Mouse (Mus musculus): ENCODE measurements around the gene Tmed8. TPM values are rescaled to one million over a fixed set of nuclear protein-coding genes. Genes with fewer than 3 reads are reported as not detected.

Gene Tmed8
- polyA plus RNA-seq, 1 experiment: 13.9 TPM

- no peak for DNase-seq (ENCODE audit: low read depth)
- TF ChIP-seq CTCF (IDR thresholded peaks at IDR 0.05; ENCODE audit: borderline replicate concordance, extremely low read depth, insufficient read depth, insufficient read length) (no peak), POLR2A (IDR thresholded peaks at IDR 0.05; ENCODE audit: borderline replicate concordance, extremely low read depth, insufficient read depth, insufficient read length, poor library complexity, severe bottlenecking) (no peak)
These were observed 1.4 kb upstream of the Tmed8 start for GRCm38 (mm10) chr12:87201694-87202093.

GRCm38 (mm10) chr12:87199206-87199972 is 865 bp downstream of the Tmed8 start, which contains the start of gene Samd15:
TSS of gene Samd15 (plus strand) at chr12:87199723.
- TF ChIP-seq POLR2A (IDR thresholded peaks at IDR 0.05; ENCODE audit: borderline replicate concordance, extremely low read depth, insufficient read depth, insufficient read length, poor library complexity, severe bottlenecking) (no peak), CTCF (IDR thresholded peaks at IDR 0.05; ENCODE audit: borderline replicate concordance, extremely low read depth, insufficient read depth, insufficient read length) (no peak)
- peak; percentile 69 for DNase-seq (ENCODE audit: low read depth)

GRCm38 (mm10) chr12:87198792-87199191 is 1.5 kb downstream of the Tmed8 start:
- no peak for DNase-seq (ENCODE audit: low read depth)
- no peak for TF ChIP-seq CTCF (IDR thresholded peaks at IDR 0.05; ENCODE audit: borderline replicate concordance, extremely low read depth, insufficient read depth, insufficient read length)
- TF ChIP-seq POLR2A (IDR thresholded peaks at IDR 0.05; ENCODE audit: borderline replicate concordance, extremely low read depth, insufficient read depth, insufficient read length, poor library complexity, severe bottlenecking): no peak

DNA sequence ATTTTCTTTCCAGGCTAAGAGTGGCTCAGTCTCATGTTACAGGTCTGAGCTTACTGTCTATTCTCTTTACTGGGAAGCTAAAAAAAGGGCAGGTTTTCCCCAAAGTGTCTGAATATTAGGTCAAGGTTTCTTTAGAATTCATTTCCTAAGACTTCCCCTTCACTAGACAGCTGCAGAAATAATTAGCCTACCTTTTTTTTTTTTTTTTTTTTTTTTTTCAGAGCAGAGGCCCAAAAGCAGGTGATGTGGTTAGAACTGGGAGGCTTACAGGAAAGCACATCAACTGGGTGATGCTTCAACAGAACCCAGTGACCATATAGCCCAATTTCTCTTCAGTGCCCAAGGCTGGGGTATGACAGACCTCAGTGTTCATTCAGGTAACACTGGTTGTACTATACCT is 3.9 kb downstream of the Tmed8 start:
- DNase-seq (ENCODE audit: low read depth): no peak
- no peak for TF ChIP-seq POLR2A (IDR thresholded peaks at IDR 0.05; ENCODE audit: borderline replicate concordance, extremely low read depth, insufficient read depth, insufficient read length, poor library complexity, severe bottlenecking)
- TF ChIP-seq CTCF (IDR thresholded peaks at IDR 0.05; ENCODE audit: borderline replicate concordance, extremely low read depth, insufficient read depth, insufficient read length): no peak

DNA sequence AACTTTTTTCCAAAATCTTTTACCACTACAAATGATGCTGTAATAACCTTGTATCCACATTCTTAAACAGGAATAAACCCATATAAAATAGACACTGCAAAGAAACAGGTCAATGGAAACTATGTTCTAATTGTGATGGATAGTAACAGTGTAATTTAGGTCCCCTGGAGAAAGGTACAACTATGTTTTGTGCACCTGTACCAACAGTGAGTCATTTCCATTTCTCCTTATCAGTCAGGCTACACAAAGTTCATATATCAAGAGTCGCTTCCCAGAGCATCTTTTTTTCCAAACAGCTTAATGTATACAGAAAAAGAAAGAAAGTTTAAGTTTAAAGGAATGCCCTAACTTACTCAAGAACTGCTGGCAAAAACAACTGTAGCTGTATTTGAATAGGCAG is 5.2 kb downstream of the Tmed8 start:
- TF ChIP-seq CTCF (IDR thresholded peaks at IDR 0.05; ENCODE audit: borderline replicate concordance, extremely low read depth, insufficient read depth, insufficient read length): no peak
- no peak for TF ChIP-seq POLR2A (IDR thresholded peaks at IDR 0.05; ENCODE audit: borderline replicate concordance, extremely low read depth, insufficient read depth, insufficient read length, poor library complexity, severe bottlenecking)
- DNase-seq (ENCODE audit: low read depth): no peak

DNA sequence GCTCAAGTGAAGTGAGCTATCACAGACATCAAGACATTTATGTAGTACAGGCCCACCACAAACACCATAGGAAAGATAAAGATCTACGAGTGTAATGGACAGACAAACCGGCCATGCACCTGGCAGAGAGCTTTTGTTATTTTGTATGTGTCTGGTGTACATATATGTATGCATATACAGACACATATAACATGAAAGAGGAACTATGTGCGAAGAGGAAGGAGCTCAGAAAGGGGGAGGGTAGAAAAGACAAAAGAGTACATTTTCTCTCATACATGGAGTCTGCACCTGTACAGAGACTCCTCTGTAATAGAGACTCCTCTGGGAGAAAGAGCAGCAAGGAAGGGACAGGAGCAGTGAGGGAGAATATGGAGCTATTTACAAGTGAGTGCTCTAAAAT is 7.2 kb downstream of the Tmed8 start:
- TF ChIP-seq POLR2A (IDR thresholded peaks at IDR 0.05; ENCODE audit: borderline replicate concordance, extremely low read depth, insufficient read depth, insufficient read length, poor library complexity, severe bottlenecking): no peak
- no peak for TF ChIP-seq CTCF (IDR thresholded peaks at IDR 0.05; ENCODE audit: borderline replicate concordance, extremely low read depth, insufficient read depth, insufficient read length)
- DNase-seq (ENCODE audit: low read depth): no peak

DNA sequence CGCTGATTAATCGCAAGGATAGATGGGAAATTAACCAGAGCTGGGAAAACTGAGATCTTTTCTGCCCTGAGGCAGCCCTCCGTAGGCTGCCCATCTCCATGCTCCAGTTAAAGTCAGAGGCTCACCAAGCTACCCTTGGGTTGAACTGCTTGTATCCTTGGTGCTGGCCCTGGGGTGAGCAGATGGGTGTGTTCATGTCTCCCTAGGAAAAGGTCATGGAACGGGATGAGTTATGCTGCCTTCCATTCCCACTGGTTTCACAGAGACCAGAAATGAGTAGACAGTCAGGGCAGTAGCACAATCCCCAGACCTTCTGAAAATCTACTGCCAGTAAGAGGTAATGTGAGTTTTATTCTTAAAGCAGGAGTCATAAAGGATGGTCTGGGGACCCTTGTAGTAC is 22.6 kb downstream of the Tmed8 start:
- TF ChIP-seq CTCF (IDR thresholded peaks at IDR 0.05; ENCODE audit: borderline replicate concordance, extremely low read depth, insufficient read depth, insufficient read length) (no peak), POLR2A (IDR thresholded peaks at IDR 0.05; ENCODE audit: borderline replicate concordance, extremely low read depth, insufficient read depth, insufficient read length, poor library complexity, severe bottlenecking) (no peak)
- no peak for DNase-seq (ENCODE audit: low read depth)

GRCm38 (mm10) chr12:87175194-87175946 is 24.9 kb downstream of the Tmed8 start:
- DNase-seq (ENCODE audit: low read depth): peak; percentile 10
- TF ChIP-seq CTCF (IDR thresholded peaks at IDR 0.05; ENCODE audit: borderline replicate concordance, extremely low read depth, insufficient read depth, insufficient read length) (no peak), POLR2A (IDR thresholded peaks at IDR 0.05; ENCODE audit: borderline replicate concordance, extremely low read depth, insufficient read depth, insufficient read length, poor library complexity, severe bottlenecking) (no peak)

- TF ChIP-seq POLR2A (IDR thresholded peaks at IDR 0.05; ENCODE audit: borderline replicate concordance, extremely low read depth, insufficient read depth, insufficient read length, poor library complexity, severe bottlenecking) (no peak), CTCF (IDR thresholded peaks at IDR 0.05; ENCODE audit: borderline replicate concordance, extremely low read depth, insufficient read depth, insufficient read length) (no peak)
These were observed 39.4 kb downstream of the Tmed8 start for GRCm38 (mm10) chr12:87160815-87161214.

DNA sequence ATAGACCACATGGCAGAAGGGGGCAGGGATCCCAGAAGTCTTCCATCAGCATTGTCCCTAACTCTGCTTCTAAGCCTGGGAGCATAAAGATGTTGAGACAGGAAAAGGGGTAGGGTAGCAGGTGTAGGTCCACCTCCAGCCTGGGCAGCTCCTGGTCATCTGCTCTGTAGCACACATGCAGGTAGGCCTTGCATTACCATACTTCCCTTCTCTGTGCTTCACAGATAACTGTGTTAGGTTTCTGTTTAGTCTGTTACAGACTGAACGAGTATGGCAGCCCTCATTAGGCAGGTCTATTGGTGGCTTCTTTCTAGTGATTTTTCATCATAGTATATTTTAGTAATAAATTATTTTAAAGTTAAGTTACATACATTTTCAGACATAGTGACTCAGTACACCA is 39.9 kb downstream of the Tmed8 start:
- TF ChIP-seq POLR2A (IDR thresholded peaks at IDR 0.05; ENCODE audit: borderline replicate concordance, extremely low read depth, insufficient read depth, insufficient read length, poor library complexity, severe bottlenecking) (no peak), CTCF (IDR thresholded peaks at IDR 0.05; ENCODE audit: borderline replicate concordance, extremely low read depth, insufficient read depth, insufficient read length) (no peak)
- DNase-seq (ENCODE audit: low read depth): no peak

More at GRCm38 (mm10) chr12:87160815-87161214, 39.4 kb downstream of the Tmed8 start:
- DNase-seq (ENCODE audit: low read depth): no peak

- TF ChIP-seq CTCF (IDR thresholded peaks at IDR 0.05; ENCODE audit: borderline replicate concordance, extremely low read depth, insufficient read depth, insufficient read length) (no peak), POLR2A (IDR thresholded peaks at IDR 0.05; ENCODE audit: borderline replicate concordance, extremely low read depth, insufficient read depth, insufficient read length, poor library complexity, severe bottlenecking) (no peak)
- DNase-seq (ENCODE audit: low read depth): no peak
These were observed 42.2 kb downstream of the Tmed8 start for GRCm38 (mm10) chr12:87158099-87158498.
